Mouse (Mus musculus): Measurements from ENCODE around the gene Hjurp. TPM values are rescaled to one million over a fixed set of nuclear protein-coding genes. Genes with fewer than 3 reads are reported as not detected.

Hjurp gene
- 56.0 TPM for polyA plus RNA-seq (2021)

GRCm38 (mm10) chr1:88277098-88277817, at the start of gene Hjurp, which contains the start of gene Trpm8:
Hjurp (minus strand) TSS chr1:88277633.
Trpm8 (plus strand) TSS chr1:88277661.
- no peak for TF ChIP-seq CTCF (IDR thresholded peaks at IDR 0.05)
- ChIA-PET CTCF (interaction anchor here (1.1 to 9.1 kb wide), 11 partner anchors 10 to 127 kb away, joined by 4 to 93 read pairs (median 6); partner anchors contain the start of gene Ugt1a1), POLR2A (interaction anchor here (0.6 to 1.4 kb wide), 4 partner anchors 11 to 41 kb away, joined by 3 to 4 read pairs (median 4); no protein-coding TSS in a partner anchor)
- H3K27me3 ChIP-seq: no peaks in the 10 kb centered on the region
- ATAC-seq (peak; percentile 95), DNase-seq (ENCODE audit: low read depth, low spot score) (peak; percentile 97)
- in situ Hi-C loops (cut with MboI; ENCODE audit: low pct_unique_long_range_greater_than_20kb): loop anchor here (5.0 to 25.0 kb wide), 2 partner anchors 125 to 440 kb away; no protein-coding TSS in a partner anchor

GRCm38 (mm10) chr1:88323101-88323500, 45.7 kb upstream of the Hjurp start:
- ATAC-seq: no peak
- POLR2A ChIA-PET: no interaction called here
- no peaks in the 10 kb centered on the region for H3K27me3 ChIP-seq
- CTCF ChIA-PET: interaction anchor here (1.0 kb wide), 1 partner anchor 33 kb away, joined by 3 read pairs; no protein-coding TSS in a partner anchor
- no peak for DNase-seq (ENCODE audit: low read depth, low spot score)
- in situ Hi-C loops (cut with MboI; ENCODE audit: low pct_unique_long_range_greater_than_20kb): no loop called here
- TF ChIP-seq CTCF (IDR thresholded peaks at IDR 0.05): no peak

- ChIA-PET CTCF (interaction anchor here (0.9 kb wide), 1 partner anchor 19 kb away, joined by 3 read pairs; no protein-coding TSS in a partner anchor), POLR2A (no interaction called here)
- in situ Hi-C loops (cut with MboI; ENCODE audit: low pct_unique_long_range_greater_than_20kb): no loop called here
- H3K27me3 ChIP-seq: no peaks in the 10 kb centered on the region
- DNase-seq (ENCODE audit: low read depth, low spot score) (no peak), ATAC-seq (no peak)
- no peak for TF ChIP-seq CTCF (IDR thresholded peaks at IDR 0.05)
Observed at GRCm38 (mm10) chr1:88322146-88322545, 44.7 kb upstream of the Hjurp start.

- in situ Hi-C loops (cut with MboI; ENCODE audit: low pct_unique_long_range_greater_than_20kb): no loop called here
- TF ChIP-seq CTCF (IDR thresholded peaks at IDR 0.05): no peak
- no peak for DNase-seq (ENCODE audit: low read depth, low spot score)
Observed at GRCm38 (mm10) chr1:88320821-88321395, 43.5 kb upstream of the Hjurp start.

GRCm38 (mm10) chr1:88318531-88319060, 41.2 kb upstream of the Hjurp start:
- TF ChIP-seq CTCF (IDR thresholded peaks at IDR 0.05): peak; percentile 81
- in situ Hi-C loops (cut with MboI; ENCODE audit: low pct_unique_long_range_greater_than_20kb): no loop called here
- H3K27me3 ChIP-seq: peaks cover 4% of the 10 kb centered on the region
- POLR2A ChIA-PET: no interaction called here
- CTCF ChIA-PET: interaction anchor here (1.4 kb wide), 1 partner anchor 28 kb away, joined by 3 read pairs; no protein-coding TSS in a partner anchor
- DNase-seq (ENCODE audit: low read depth, low spot score) (peak; percentile 17), ATAC-seq (no peak)

More at GRCm38 (mm10) chr1:88320821-88321395, 43.5 kb upstream of the Hjurp start:
- no peak for ATAC-seq
- POLR2A ChIA-PET: no interaction called here
- CTCF ChIA-PET: interaction anchor here (1.2 to 1.4 kb wide), 3 partner anchors 10 to 21 kb away, joined by 3 to 4 read pairs (median 3); no protein-coding TSS in a partner anchor
- peaks cover 4% of the 10 kb centered on the region for H3K27me3 ChIP-seq

GRCm38 (mm10) chr1:88317279-88317678, 39.8 kb upstream of the Hjurp start:
- POLR2A ChIA-PET: no interaction called here
- in situ Hi-C loops (cut with MboI; ENCODE audit: low pct_unique_long_range_greater_than_20kb): no loop called here
- no peak for DNase-seq (ENCODE audit: low read depth, low spot score)

GRCm38 (mm10) chr1:88310349-88310748, 32.9 kb upstream of the Hjurp start:
- ATAC-seq (no peak), DNase-seq (ENCODE audit: low read depth, low spot score) (no peak)
- in situ Hi-C loops (cut with MboI; ENCODE audit: low pct_unique_long_range_greater_than_20kb): no loop called here
- CTCF ChIA-PET: interaction anchor here (1.5 kb wide), 1 partner anchor 16 kb away, joined by 3 read pairs; no protein-coding TSS in a partner anchor
- POLR2A ChIA-PET: no interaction called here
- H3K27me3 ChIP-seq: peaks cover 22% of the 10 kb centered on the region
- TF ChIP-seq CTCF (IDR thresholded peaks at IDR 0.05): no peak

More at GRCm38 (mm10) chr1:88317279-88317678, 39.8 kb upstream of the Hjurp start:
- peaks cover 7% of the 10 kb centered on the region for H3K27me3 ChIP-seq
- TF ChIP-seq CTCF (IDR thresholded peaks at IDR 0.05): no peak
- ATAC-seq: no peak
- CTCF ChIA-PET: interaction anchor here (1.4 kb wide), 1 partner anchor 27 kb away, joined by 3 read pairs; no protein-coding TSS in a partner anchor

- DNase-seq (ENCODE audit: low read depth, low spot score) (no peak), ATAC-seq (no peak)
- no peak for TF ChIP-seq CTCF (IDR thresholded peaks at IDR 0.05)
- in situ Hi-C loops (cut with MboI; ENCODE audit: low pct_unique_long_range_greater_than_20kb): no loop called here
- CTCF ChIA-PET: interaction anchor here (1.1 to 1.5 kb wide), 2 partner anchors 16 to 20 kb away, joined by 3 to 4 read pairs; no protein-coding TSS in a partner anchor
- POLR2A ChIA-PET: no interaction called here
- H3K27me3 ChIP-seq: peaks cover 22% of the 10 kb centered on the region
Observed at GRCm38 (mm10) chr1:88309905-88310304, 32.5 kb upstream of the Hjurp start.

- ChIA-PET POLR2A (no interaction called here), CTCF (interaction anchor here (1.1 to 1.5 kb wide), 3 partner anchors 15 to 23 kb away, joined by 3 to 4 read pairs (median 3); no protein-coding TSS in a partner anchor)
- TF ChIP-seq CTCF (IDR thresholded peaks at IDR 0.05): no peak
- no peak for DNase-seq (ENCODE audit: low read depth, low spot score)
- no peak for ATAC-seq
- H3K27me3 ChIP-seq: peaks cover 26% of the 10 kb centered on the region
- in situ Hi-C loops (cut with MboI; ENCODE audit: low pct_unique_long_range_greater_than_20kb): no loop called here
Observed at GRCm38 (mm10) chr1:88309020-88309419, 31.6 kb upstream of the Hjurp start.

GRCm38 (mm10) chr1:88307180-88307579, 29.7 kb upstream of the Hjurp start:
- in situ Hi-C loops (cut with MboI; ENCODE audit: low pct_unique_long_range_greater_than_20kb): no loop called here
- H3K27me3 ChIP-seq: peaks cover 23% of the 10 kb centered on the region
- DNase-seq (ENCODE audit: low read depth, low spot score) (no peak), ATAC-seq (no peak)
- CTCF ChIA-PET: interaction anchor here (0.9 to 1.3 kb wide), 2 partner anchors 10 to 20 kb away, joined by 3 to 4 read pairs; no protein-coding TSS in a partner anchor
- no peak for TF ChIP-seq CTCF (IDR thresholded peaks at IDR 0.05)
- POLR2A ChIA-PET: no interaction called here
